Mouse (Mus musculus) cerebellum, adult 2 months (tissue): ENCODE measurements around the gene Trim2.

Experiments used
- CTCF ChIP-seq: fragments of 200-500 bp; IDR thresholded peaks from 2 replicates; pipeline ENCODE4 v1.5.1; 2011; ENCODE audit warnings: low read depth, mild to moderate bottlenecking, control low read depth, low read length, moderate library complexity, borderline replicate concordance; ENCODE audit not compliant: insufficient read depth
- POLR2A ChIP-seq: fragments of 200-500 bp; IDR thresholded peaks from 2 replicates; pipeline ENCODE4 v1.6.1; 2011; ENCODE audit warnings: low read length, control low read depth, borderline replicate concordance; ENCODE audit not compliant: insufficient read depth

- TF ChIP-seq CTCF (no peak), POLR2A (no peak)
These were observed 156.8 kb downstream of the Trim2 start for GRCm38 (mm10) chr3:84149831-84150230.
